Mouse (Mus musculus): Measurements from ENCODE around the gene Atp8a1. TPM values are rescaled to one million over a fixed set of nuclear protein-coding genes. Genes with fewer than 3 reads are reported as not detected.

Gene Atp8a1
- polyA plus RNA-seq, 1 experiment from 2014 or later = 41.5 TPM

DNA sequence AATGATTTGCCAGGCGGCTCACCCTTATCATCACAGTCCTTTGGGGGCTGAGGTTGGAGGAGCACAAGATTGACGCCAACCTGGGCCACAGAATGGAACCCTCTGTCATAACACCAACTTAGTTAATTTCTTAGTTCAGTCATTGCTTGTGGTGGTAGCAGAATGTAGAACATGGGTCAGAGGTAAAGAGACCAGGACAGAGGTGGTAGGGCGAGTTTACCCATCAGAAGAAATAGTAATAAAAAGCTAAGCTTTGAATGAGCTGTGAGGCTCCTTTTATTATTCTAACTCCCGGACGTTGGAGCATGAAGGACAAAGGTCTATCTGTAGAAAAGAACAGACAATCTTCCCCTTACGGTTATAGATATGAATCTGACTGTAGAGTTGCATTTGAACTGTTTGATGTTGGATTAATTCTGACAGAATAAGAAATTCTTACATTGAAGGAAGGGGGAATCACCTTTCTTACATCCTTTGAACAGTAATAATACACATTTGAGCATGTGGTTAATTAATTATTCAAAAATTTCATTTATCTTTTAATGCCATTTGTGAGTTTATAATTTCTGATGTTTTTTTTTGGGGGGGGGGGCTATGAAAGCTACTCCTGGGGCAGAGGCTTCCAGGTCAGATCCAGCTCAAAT, 7.9 kb upstream of the Atp8a1 start:
- no peak for ATAC-seq
- Histone ChIP-seq H3K4me1 (replicated peaks; ENCODE audit: control insufficient read depth, insufficient read depth, low read length) (no peaks in the 10 kb centered on the region), H3K27ac (ENCODE audit: low read length) (no peak overlapping the region), H3K4me3 (replicated peaks; ENCODE audit: low read length) (no peak overlapping the region), H3K9me3 (ENCODE audit: control insufficient read depth, low read length) (no peaks in the 10 kb centered on the region), H3K4me2 (ENCODE audit: low read length) (no peak overlapping the region), H3K9ac (replicated peaks; ENCODE audit: low read depth, low read length) (no peak overlapping the region), H3K27me3 (replicated peaks; ENCODE audit: control insufficient read depth, insufficient read depth, low read length) (no peaks in the 10 kb centered on the region), H3K36me3 (ENCODE audit: control insufficient read depth, insufficient read depth) (no peaks in the 10 kb centered on the region)
- WGBS = 84% methylated on average over 6 of the region's 6 CpGs

DNA sequence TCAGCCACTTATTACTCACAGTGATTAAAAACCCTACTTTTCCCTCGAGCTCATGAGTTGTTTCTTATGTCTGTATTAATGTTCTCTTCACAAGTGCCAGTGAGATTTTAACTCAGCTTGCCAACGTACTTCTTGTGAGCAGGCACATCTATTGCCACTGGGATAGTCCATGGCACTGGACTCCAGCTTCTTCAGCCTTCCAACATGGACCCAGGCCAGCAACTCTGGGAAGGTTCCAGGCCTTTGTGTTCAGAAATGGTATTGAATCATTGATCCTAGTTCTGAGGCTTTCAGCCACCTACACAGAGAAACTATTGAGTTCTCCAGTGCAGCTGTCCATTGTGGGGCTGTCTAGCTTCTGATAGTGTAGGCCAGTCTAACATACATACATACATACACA, 5.6 kb upstream of the Atp8a1 start:
- Histone ChIP-seq H3K27ac (ENCODE audit: low read length) (no peak overlapping the region), H3K4me2 (ENCODE audit: low read length) (no peak overlapping the region), H3K4me3 (replicated peaks; ENCODE audit: low read length) (no peak overlapping the region), H3K9ac (replicated peaks; ENCODE audit: low read depth, low read length) (no peak overlapping the region), H3K27me3 (replicated peaks; ENCODE audit: control insufficient read depth, insufficient read depth, low read length) (no peaks in the 10 kb centered on the region), H3K4me1 (replicated peaks; ENCODE audit: control insufficient read depth, insufficient read depth, low read length) (0 out of 2 replicates have a peak, but pooled peaks cover 2% of the 10 kb centered on the region), H3K36me3 (ENCODE audit: control insufficient read depth, insufficient read depth) (no peaks in the 10 kb centered on the region), H3K9me3 (ENCODE audit: control insufficient read depth, low read length) (no peaks in the 10 kb centered on the region)
- ATAC-seq = no peak
- 65% methylated on average over 2 of the region's 2 CpGs for WGBS

DNA sequence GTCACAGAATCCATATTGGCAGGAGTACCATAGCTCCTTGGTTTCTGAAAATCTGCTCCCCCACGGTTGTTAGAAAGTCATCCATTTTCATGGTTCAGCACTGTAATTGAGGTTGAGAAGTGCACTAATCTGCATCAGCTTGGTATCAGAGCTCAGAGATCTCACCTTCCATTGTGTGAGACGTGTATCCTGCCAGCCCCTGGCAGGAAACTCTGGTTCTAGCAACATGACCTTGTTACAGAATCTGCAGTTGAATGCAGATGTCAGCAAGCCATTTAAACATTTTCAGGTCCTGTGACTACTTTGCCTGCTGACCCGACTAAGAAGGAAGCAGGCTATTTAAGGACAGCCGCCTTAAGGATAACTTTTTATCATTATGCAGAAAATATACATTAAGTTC, 2.2 kb upstream of the Atp8a1 start:
- Histone ChIP-seq H3K4me1 (replicated peaks; ENCODE audit: control insufficient read depth, insufficient read depth, low read length) (peaks cover 19% of the 10 kb centered on the region), H3K4me3 (replicated peaks; ENCODE audit: low read length) (no peak overlapping the region), H3K9me3 (ENCODE audit: control insufficient read depth, low read length) (no peaks in the 10 kb centered on the region), H3K9ac (replicated peaks; ENCODE audit: low read depth, low read length) (no peak overlapping the region), H3K4me2 (ENCODE audit: low read length) (no peak overlapping the region), H3K27ac (ENCODE audit: low read length) (no peak overlapping the region), H3K27me3 (replicated peaks; ENCODE audit: control insufficient read depth, insufficient read depth, low read length) (no peaks in the 10 kb centered on the region), H3K36me3 (ENCODE audit: control insufficient read depth, insufficient read depth) (no peaks in the 10 kb centered on the region)
- 75% methylated on average over 4 of the region's 4 CpGs for WGBS
- no peak for ATAC-seq

DNA sequence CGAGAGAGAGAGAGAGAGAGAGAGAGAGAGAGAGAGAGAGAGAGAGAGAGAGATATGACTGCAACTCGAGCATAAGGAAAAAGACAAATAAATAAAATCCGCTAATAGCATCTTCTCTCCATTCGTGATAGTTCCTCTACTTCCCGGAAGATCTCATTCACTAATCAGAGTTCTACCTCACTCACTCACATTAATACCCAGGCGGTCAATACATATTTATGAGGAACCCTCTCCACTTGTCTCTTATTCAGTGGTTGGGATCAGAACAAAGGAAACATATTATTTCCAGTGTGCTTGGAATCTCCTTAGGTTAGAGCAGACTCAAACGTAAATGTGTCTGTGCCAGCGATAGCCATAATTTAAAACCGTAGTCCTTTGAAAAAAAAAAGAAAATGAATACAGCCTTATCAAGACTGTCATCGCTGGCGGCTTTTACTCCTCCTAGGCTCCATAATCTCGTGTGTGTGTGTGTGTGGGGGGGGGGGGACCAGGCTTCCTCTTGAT, 1.3 kb upstream of the Atp8a1 start:
- Histone ChIP-seq H3K4me2 (ENCODE audit: low read length) (peak overlapping the region; percentile 74), H3K4me3 (replicated peaks; ENCODE audit: low read length) (no peak overlapping the region), H3K36me3 (ENCODE audit: control insufficient read depth, insufficient read depth) (no peaks in the 10 kb centered on the region), H3K4me1 (replicated peaks; ENCODE audit: control insufficient read depth, insufficient read depth, low read length) (peaks cover 19% of the 10 kb centered on the region), H3K9me3 (ENCODE audit: control insufficient read depth, low read length) (no peaks in the 10 kb centered on the region), H3K9ac (replicated peaks; ENCODE audit: low read depth, low read length) (no peak overlapping the region; the same call in 1 of the 2 replicates), H3K27ac (ENCODE audit: low read length) (peak overlapping the region; percentile 5; the same call in 1 of the 2 replicates), H3K27me3 (replicated peaks; ENCODE audit: control insufficient read depth, insufficient read depth, low read length) (no peaks in the 10 kb centered on the region)
- no peak for ATAC-seq
- 43% methylated on average over 12 of the region's 12 CpGs for WGBS

GRCm38 (mm10) chr5:67846361-67847224, 641 bp downstream of the Atp8a1 start:
- peak; percentile 6 for ATAC-seq
- Histone ChIP-seq H3K27me3 (replicated peaks; ENCODE audit: control insufficient read depth, insufficient read depth, low read length) (no peaks in the 10 kb centered on the region), H3K9me3 (ENCODE audit: control insufficient read depth, low read length) (no peaks in the 10 kb centered on the region), H3K9ac (replicated peaks; ENCODE audit: low read depth, low read length) (peak overlapping the region; percentile 88), H3K4me1 (replicated peaks; ENCODE audit: control insufficient read depth, insufficient read depth, low read length) (peaks cover 27% of the 10 kb centered on the region), H3K4me2 (ENCODE audit: low read length) (peak overlapping the region; percentile 74), H3K27ac (ENCODE audit: low read length) (peak overlapping the region; percentile 69), H3K36me3 (ENCODE audit: control insufficient read depth, insufficient read depth) (no peaks in the 10 kb centered on the region), H3K4me3 (replicated peaks; ENCODE audit: low read length) (peak overlapping the region; percentile 90)
- under 1% methylated on average over 39 of the region's 39 CpGs for WGBS

DNA sequence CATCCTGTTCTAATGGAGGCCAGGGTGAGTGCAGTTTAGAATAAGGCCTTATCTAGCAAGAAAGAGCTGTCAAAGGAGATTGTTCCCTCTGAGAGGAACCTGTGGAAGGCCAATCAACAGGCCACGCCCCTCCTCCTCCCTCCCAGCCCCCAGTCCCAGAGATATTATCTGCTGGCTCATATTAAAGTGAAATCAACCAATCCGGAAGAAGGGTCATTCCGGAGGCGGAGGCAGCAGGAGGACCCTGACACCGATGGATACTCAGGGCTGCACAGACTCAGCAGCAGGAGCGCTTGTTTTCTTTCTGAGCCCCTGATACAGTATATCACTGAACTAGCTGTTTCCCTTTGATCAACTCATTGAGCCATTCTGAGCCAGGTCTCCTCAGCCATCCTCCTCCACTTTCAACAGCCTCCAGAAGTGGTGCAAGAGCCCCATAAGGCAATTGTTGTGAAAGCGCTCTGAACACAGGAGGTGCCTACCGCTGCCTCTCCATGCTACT, 2.0 kb downstream of the Atp8a1 start:
- H3K4me2 ChIP-seq (ENCODE audit: low read length) = peak overlapping the region; percentile 74
- H3K27me3 ChIP-seq (replicated peaks; ENCODE audit: control insufficient read depth, insufficient read depth, low read length) = no peaks in the 10 kb centered on the region
- no peak for ATAC-seq
- no peak overlapping the region for H3K27ac ChIP-seq (ENCODE audit: low read length)
- H3K36me3 ChIP-seq (ENCODE audit: control insufficient read depth, insufficient read depth) = no peaks in the 10 kb centered on the region
- H3K9ac ChIP-seq (replicated peaks; ENCODE audit: low read depth, low read length) = peak overlapping the region; percentile 18
- peaks cover 30% of the 10 kb centered on the region for H3K4me1 ChIP-seq (replicated peaks; ENCODE audit: control insufficient read depth, insufficient read depth, low read length)
- peak overlapping the region; percentile 90 for H3K4me3 ChIP-seq (replicated peaks; ENCODE audit: low read length)
- 14% methylated on average over 8 of the region's 8 CpGs for WGBS
- H3K9me3 ChIP-seq (ENCODE audit: control insufficient read depth, low read length) = no peaks in the 10 kb centered on the region

DNA sequence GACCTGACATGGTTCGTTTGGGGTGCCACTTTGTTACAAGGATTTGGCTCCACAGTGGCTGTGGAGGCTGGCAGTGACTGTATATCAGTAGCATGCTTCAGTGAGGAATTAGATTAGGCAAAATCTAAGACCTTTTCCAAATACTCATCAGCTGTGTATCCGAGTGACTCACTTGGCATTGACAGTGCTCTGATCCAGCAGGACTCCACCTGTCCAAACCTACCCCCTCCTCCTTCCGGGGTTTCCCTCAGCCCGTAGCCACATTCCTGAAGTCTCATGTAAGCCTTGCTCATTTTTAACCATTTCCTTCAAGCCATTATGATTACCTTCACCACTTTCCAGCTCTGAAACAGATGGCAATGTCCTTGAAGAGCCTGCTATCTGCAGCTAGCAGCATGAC, 3.2 kb downstream of the Atp8a1 start:
- 56% methylated on average over 4 of the region's 4 CpGs for WGBS

DNA sequence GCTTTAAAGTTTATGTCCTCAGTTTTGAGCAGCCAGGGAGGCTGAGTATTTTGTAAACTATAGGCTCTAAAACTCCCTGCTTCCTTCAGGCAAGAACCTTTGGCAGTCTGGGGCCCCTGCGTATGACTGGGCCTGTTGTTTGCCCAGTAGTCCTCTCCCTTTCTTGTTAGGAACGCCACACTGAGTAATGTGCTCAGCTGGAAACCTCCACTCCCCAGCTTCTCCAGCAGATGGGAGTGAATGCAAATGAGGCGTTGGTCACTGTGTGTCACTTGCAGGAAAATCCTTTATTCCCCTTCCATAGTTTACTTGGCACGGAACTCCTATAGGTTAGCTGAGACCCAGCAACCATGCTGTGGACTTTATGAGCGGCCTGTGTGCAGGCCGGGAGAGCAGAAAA, 4.9 kb downstream of the Atp8a1 start:
- WGBS = 5% methylated on average over 6 of the region's 6 CpGs
- Histone ChIP-seq H3K4me1 (replicated peaks; ENCODE audit: control insufficient read depth, insufficient read depth, low read length) (peaks cover 27% of the 10 kb centered on the region), H3K9me3 (ENCODE audit: control insufficient read depth, low read length) (no peaks in the 10 kb centered on the region), H3K9ac (replicated peaks; ENCODE audit: low read depth, low read length) (no peak overlapping the region), H3K27ac (ENCODE audit: low read length) (no peak overlapping the region), H3K4me2 (ENCODE audit: low read length) (no peak overlapping the region), H3K4me3 (replicated peaks; ENCODE audit: low read length) (no peak overlapping the region), H3K36me3 (ENCODE audit: control insufficient read depth, insufficient read depth) (no peaks in the 10 kb centered on the region), H3K27me3 (replicated peaks; ENCODE audit: control insufficient read depth, insufficient read depth, low read length) (no peaks in the 10 kb centered on the region)
- ATAC-seq = no peak; the same call in 1 of the 2 replicates

More for the DNA sequence above, 3.2 kb downstream of the Atp8a1 start:
- Histone ChIP-seq H3K27ac (ENCODE audit: low read length) (no peak overlapping the region), H3K4me3 (replicated peaks; ENCODE audit: low read length) (no peak overlapping the region), H3K4me1 (replicated peaks; ENCODE audit: control insufficient read depth, insufficient read depth, low read length) (peaks cover 30% of the 10 kb centered on the region), H3K9ac (replicated peaks; ENCODE audit: low read depth, low read length) (no peak overlapping the region), H3K9me3 (ENCODE audit: control insufficient read depth, low read length) (no peaks in the 10 kb centered on the region), H3K4me2 (ENCODE audit: low read length) (no peak overlapping the region), H3K27me3 (replicated peaks; ENCODE audit: control insufficient read depth, insufficient read depth, low read length) (no peaks in the 10 kb centered on the region), H3K36me3 (ENCODE audit: control insufficient read depth, insufficient read depth) (no peaks in the 10 kb centered on the region)
- no peak for ATAC-seq

DNA sequence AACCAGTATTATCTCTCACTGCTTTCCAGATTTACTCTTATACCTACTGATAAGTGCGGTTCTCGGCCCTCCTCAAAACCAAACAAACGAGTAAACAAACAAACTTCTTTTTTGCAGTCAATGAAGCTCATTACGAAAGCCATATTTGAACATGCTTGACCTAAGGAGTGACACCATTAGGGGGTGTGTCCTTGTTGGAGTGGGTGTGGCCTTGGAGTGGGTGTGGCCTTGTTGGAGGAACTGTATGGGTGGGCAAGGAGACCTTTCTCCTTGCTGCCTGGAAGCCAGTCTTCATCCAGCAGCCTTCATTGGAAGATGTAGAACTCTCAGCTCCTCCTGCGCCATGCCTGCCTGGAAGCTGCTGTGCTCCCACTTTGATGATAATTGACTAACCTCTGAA, 13.4 kb downstream of the Atp8a1 start:
- H3K4me3 ChIP-seq (replicated peaks; ENCODE audit: low read length) = no peak overlapping the region
- peaks cover 5% of the 10 kb centered on the region for H3K36me3 ChIP-seq (ENCODE audit: control insufficient read depth, insufficient read depth)
- 97% methylated on average over 5 of the region's 5 CpGs for WGBS
- H3K27me3 ChIP-seq (replicated peaks; ENCODE audit: control insufficient read depth, insufficient read depth, low read length) = no peaks in the 10 kb centered on the region
- no peak for ATAC-seq
- H3K9ac ChIP-seq (replicated peaks; ENCODE audit: low read depth, low read length) = no peak overlapping the region
- H3K4me2 ChIP-seq (ENCODE audit: low read length) = no peak overlapping the region
- H3K4me1 ChIP-seq (replicated peaks; ENCODE audit: control insufficient read depth, insufficient read depth, low read length) = no peaks in the 10 kb centered on the region
- no peaks in the 10 kb centered on the region for H3K9me3 ChIP-seq (ENCODE audit: control insufficient read depth, low read length)
- H3K27ac ChIP-seq (ENCODE audit: low read length) = no peak overlapping the region
